Mouse (Mus musculus) kidney, embryonic 15.5 days (tissue): Measurements from ENCODE around the gene Nhsl1. TPM values are rescaled to one million over a fixed set of nuclear protein-coding genes. Genes with fewer than 3 reads are reported as not detected.

Experiments
- ATAC-seq: fragments of 200-750 bp; cut with Nextera tagmentation; replicated peaks from 2 replicates; pipeline ENCODE4 v1.8.0; 2017; ENCODE audit warnings: moderate TSS enrichment; ENCODE audit not compliant: low FRiP score
- H3K27ac ChIP-seq: fragments of 300-500 bp; sonication (generic); 2 replicates; pipeline ENCODE4 v1.5.1; 2015; ENCODE audit warnings: mild to moderate bottlenecking, inconsistent platforms
- H3K27me3 ChIP-seq: fragments of 300-500 bp; sonication (generic); 2 replicates; pipeline ENCODE4 v1.6.1; 2015; ENCODE audit warnings: inconsistent platforms
- H3K36me3 ChIP-seq: fragments of 300-500 bp; sonication (generic); 2 replicates; pipeline ENCODE4 v1.6.1; 2015; ENCODE audit warnings: inconsistent platforms
- H3K4me1 ChIP-seq: fragments of 300-500 bp; sonication (generic); 2 replicates; pipeline ENCODE4 v1.6.1; 2015; ENCODE audit warnings: inconsistent platforms
- H3K4me2 ChIP-seq: fragments of 300-500 bp; sonication (generic); 2 replicates; pipeline ENCODE4 v1.6.1; 2015; ENCODE audit warnings: moderate library complexity, mild to moderate bottlenecking, inconsistent platforms
- H3K4me3 ChIP-seq: fragments of 300-500 bp; sonication (generic); replicated peaks from 2 replicates; pipeline ENCODE4 v1.5.1; 2015; ENCODE audit warnings: mild to moderate bottlenecking, inconsistent platforms
- H3K9ac ChIP-seq: fragments of 300-500 bp; sonication (generic); 2 replicates; pipeline ENCODE4 v1.6.1; 2015; ENCODE audit warnings: mild to moderate bottlenecking, inconsistent platforms
- H3K9me3 ChIP-seq: fragments of 300-500 bp; sonication (generic); replicated peaks from 2 replicates; pipeline ENCODE4 v1.6.1; 2016; ENCODE audit warnings: inconsistent platforms
- WGBS: fragments of 180-500 bp; shearing (Covaris S2); methylation state at CpG from one replicate; pipeline ENCODE4 v1.1.7; 2015; ENCODE audit warnings: mixed read lengths; 5-methylcytosine and 5-hydroxymethylcytosine counted together
- polyA plus RNA-seq: library from polyadenylated mRNA; unstranded; fragments of >200 nt; fragmentation: Nextera tagmentation; extraction: Ambion mirVana; gene quantifications from 2 replicates; pipeline ENCODE4 v1.2.1, GENCODE M21; 2015

Nhsl1 gene
- polyA plus RNA-seq, 1 experiment from 2014 or later: 9.5 TPM

GRCm38 (mm10) chr10:18562940-18563339 is 244.2 kb downstream of the Nhsl1 start:
- Histone ChIP-seq H3K36me3 (no peaks in the 10 kb centered on the region), H3K4me3 (no peak overlapping the region), H3K27me3 (peaks cover 8% of the 10 kb centered on the region; the same call in 1 of the 2 replicates), H3K4me1 (no peaks in the 10 kb centered on the region), H3K4me2 (no peak overlapping the region), H3K27ac (no peak overlapping the region), H3K9ac (no peak overlapping the region), H3K9me3 (no peaks in the 10 kb centered on the region)
- no peak for ATAC-seq
- WGBS: 4% methylated on average over 4 of the region's 4 CpGs

- Histone ChIP-seq H3K27me3 (no peaks in the 10 kb centered on the region), H3K4me1 (no peaks in the 10 kb centered on the region)
- WGBS: 54% methylated on average over 2 of the region's 2 CpGs
These were observed 253.8 kb downstream of the Nhsl1 start for GRCm38 (mm10) chr10:18572581-18572980.

More at GRCm38 (mm10) chr10:18572581-18572980, 253.8 kb downstream of the Nhsl1 start:
- no peak for ATAC-seq
- Histone ChIP-seq H3K36me3 (no peaks in the 10 kb centered on the region), H3K27ac (no peak overlapping the region), H3K4me2 (no peak overlapping the region), H3K9ac (no peak overlapping the region), H3K9me3 (no peaks in the 10 kb centered on the region), H3K4me3 (no peak overlapping the region)

Other genes starting within 250 kb of the Nhsl1 start
- 0.38 and 0.55 TPM in 2 replicates for gene Ect2l, start 108.1 kb upstream of the Nhsl1 start, polyA plus RNA-seq
- 14.4 and 16.1 TPM in 2 replicates for gene Ccdc28a, start 84.0 kb upstream of the Nhsl1 start, polyA plus RNA-seq
- gene Hebp2, start 227.1 kb downstream of the Nhsl1 start, polyA plus RNA-seq: 12.6 and 12.8 TPM in 2 replicates